Mouse (Mus musculus): ENCODE results near the gene Pmpcb.
A peak's percentile ranks its signal among the peaks of the same experiment; 100 is the strongest.

The Pmpcb gene

DNA sequence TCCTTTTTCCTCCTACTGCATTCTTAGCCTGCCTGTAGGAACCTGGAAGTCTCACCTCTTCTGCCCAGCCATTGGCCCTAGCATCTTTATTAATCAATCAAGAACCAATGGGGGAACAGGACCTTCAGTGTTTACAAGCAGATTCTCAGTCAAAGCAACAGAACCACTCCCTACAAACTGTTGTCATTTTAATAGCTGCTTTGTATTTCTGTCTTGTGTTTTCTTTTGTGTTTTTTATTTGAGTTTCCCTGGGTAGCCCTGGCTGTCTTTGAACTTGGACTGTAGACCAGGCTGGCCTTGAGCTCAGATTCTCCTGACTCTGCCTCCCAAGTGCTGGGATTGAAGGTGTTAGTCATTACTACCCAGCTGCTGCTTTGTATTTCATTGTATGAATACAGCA is 55.2 kb downstream of the Pmpcb start:
- no peak for DNase-seq (ENCODE audit: low spot score in 2 of 2)

DNA sequence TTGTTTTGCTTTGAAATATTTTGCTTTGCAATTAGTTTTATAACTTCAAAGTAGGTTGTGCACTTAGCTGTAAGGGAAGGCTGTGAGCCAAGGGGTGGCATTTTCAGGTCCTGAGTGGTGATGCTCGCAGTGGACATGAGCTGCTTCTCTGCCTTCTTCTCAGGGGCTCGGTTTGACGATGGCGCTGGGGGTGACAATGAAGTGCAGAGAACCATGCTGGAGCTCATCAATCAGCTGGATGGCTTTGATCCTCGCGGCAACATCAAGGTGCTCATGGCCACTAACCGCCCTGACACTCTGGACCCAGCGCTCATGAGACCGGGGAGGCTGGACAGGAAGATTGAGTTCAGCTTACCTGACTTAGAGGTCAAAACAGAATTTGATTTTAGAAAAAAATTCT is 66.0 kb downstream of the Pmpcb start:
- DNase-seq (ENCODE audit: low spot score in 2 of 2), result no peak

DNA sequence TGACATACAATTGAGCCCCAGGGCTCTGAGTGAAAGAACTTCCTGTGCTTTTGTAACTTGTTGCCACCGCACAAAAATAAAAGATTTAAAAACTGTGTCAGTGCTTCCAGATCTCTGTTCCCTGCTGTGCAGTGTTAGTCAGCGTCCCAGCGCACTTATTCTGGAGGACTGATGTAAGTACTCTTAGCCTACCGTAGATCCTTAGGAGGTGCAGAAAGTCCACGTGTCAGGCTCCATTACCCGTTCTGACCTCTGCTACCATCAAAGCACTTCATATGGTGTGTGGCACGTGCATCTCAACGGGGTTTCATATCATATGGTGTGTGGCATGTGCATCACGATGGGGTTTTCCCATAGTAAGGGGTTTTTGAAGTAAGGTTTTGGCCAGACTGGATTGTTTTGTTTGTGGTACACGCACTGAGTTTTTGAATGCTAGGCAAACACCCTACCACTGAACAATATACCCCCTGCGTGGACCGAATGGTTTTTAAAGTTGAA is 66.8 kb downstream of the Pmpcb start:
- DNase-seq (ENCODE audit: low spot score in 2 of 2), result no peak

DNA sequence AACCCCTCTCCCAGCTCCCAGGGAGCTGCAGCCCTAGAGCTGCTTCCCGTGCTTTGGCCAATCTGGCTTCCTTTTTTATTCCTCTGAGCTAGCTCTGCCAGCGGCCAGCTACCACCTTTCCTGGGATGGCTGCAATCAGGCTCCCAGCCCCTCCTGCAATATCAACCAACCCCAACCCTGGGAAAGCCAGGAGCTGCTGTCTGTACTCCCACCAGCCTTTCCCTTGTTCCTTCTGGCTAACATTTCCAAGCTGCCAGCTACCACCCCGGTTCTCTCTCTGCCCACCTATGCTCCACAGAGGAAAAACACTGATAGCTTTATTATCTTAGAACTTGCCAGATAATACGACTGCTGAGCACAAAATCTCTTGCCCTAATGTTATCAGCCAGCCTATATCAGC is 67.9 kb downstream of the Pmpcb start:
- DNase-seq (ENCODE audit: low spot score in 2 of 2), result peak in 1 of 2 experiments; percentile 11
